Mouse (Mus musculus): ENCODE data around the gene Tnfrsf1a. TPM values are rescaled to one million over a fixed set of nuclear protein-coding genes. Genes with fewer than 3 reads are reported as not detected.

The Tnfrsf1a gene
- polyA plus RNA-seq, 1 experiment from 2014 or later = 37.9 TPM

- Histone ChIP-seq H3K27me3 (replicated peaks) (peaks cover 57% of the 10 kb centered on the region), H3K9ac (no peak overlapping the region), H3K9me3 (replicated peaks) (peaks cover 5% of the 10 kb centered on the region), H3K27ac (ENCODE audit: poor library complexity, severe bottlenecking) (no peak overlapping the region), H3K4me1 (replicated peaks) (peaks cover 36% of the 10 kb centered on the region), H3K4me3 (no peak overlapping the region), H3K36me3 (peaks cover 20% of the 10 kb centered on the region), H3K4me2 (no peak overlapping the region)
- 77% methylated on average over 5 of the region's 5 CpGs for WGBS
- no peak for ATAC-seq (ENCODE audit: insufficient number of reproducible peaks, low FRiP score)
Observed at GRCm38 (mm10) chr6:125365522-125365921, 16.4 kb downstream of the Tnfrsf1a start.

GRCm38 (mm10) chr6:125366133-125366532, 17.0 kb downstream of the Tnfrsf1a start:
- Histone ChIP-seq H3K27ac (ENCODE audit: poor library complexity, severe bottlenecking) (no peak overlapping the region), H3K4me3 (no peak overlapping the region), H3K4me1 (replicated peaks) (peaks cover 39% of the 10 kb centered on the region), H3K27me3 (replicated peaks) (peaks cover 51% of the 10 kb centered on the region), H3K36me3 (peaks cover 14% of the 10 kb centered on the region), H3K9ac (no peak overlapping the region), H3K9me3 (replicated peaks) (peaks cover 5% of the 10 kb centered on the region), H3K4me2 (no peak overlapping the region)
- no peak for ATAC-seq (ENCODE audit: insufficient number of reproducible peaks, low FRiP score)
- 68% methylated on average over 1 of the region's 1 CpGs for WGBS

- no peak overlapping the region for H3K9ac ChIP-seq
- H3K36me3 ChIP-seq = no peaks in the 10 kb centered on the region
- no peak overlapping the region for H3K4me2 ChIP-seq
- peaks cover 48% of the 10 kb centered on the region for H3K27me3 ChIP-seq (replicated peaks)
- no peak overlapping the region for H3K4me3 ChIP-seq
- no peak for ATAC-seq (ENCODE audit: insufficient number of reproducible peaks, low FRiP score)
- no peak overlapping the region for H3K27ac ChIP-seq (ENCODE audit: poor library complexity, severe bottlenecking)
- peaks cover 5% of the 10 kb centered on the region for H3K9me3 ChIP-seq (replicated peaks)
- WGBS = 63% methylated on average over 4 of the region's 4 CpGs
- H3K4me1 ChIP-seq (replicated peaks) = peaks cover 28% of the 10 kb centered on the region
Observed at GRCm38 (mm10) chr6:125367758-125368371, 18.7 kb downstream of the Tnfrsf1a start.

GRCm38 (mm10) chr6:125377042-125377441, 27.9 kb downstream of the Tnfrsf1a start:
- H3K4me3 ChIP-seq = no peak overlapping the region
- H3K27ac ChIP-seq (ENCODE audit: poor library complexity, severe bottlenecking) = no peak overlapping the region
- 50% methylated on average over 6 of the region's 6 CpGs for WGBS
- no peak for ATAC-seq (ENCODE audit: insufficient number of reproducible peaks, low FRiP score)
- H3K27me3 ChIP-seq (replicated peaks) = peaks cover 97% of the 10 kb centered on the region
- H3K36me3 ChIP-seq = no peaks in the 10 kb centered on the region
- H3K9me3 ChIP-seq (replicated peaks) = no peaks in the 10 kb centered on the region
- H3K4me2 ChIP-seq = no peak overlapping the region
- H3K4me1 ChIP-seq (replicated peaks) = peaks cover 25% of the 10 kb centered on the region
- no peak overlapping the region for H3K9ac ChIP-seq

GRCm38 (mm10) chr6:125377582-125378451, 28.7 kb downstream of the Tnfrsf1a start:
- Histone ChIP-seq H3K4me1 (replicated peaks) (peaks cover 25% of the 10 kb centered on the region), H3K27me3 (replicated peaks) (peaks cover 97% of the 10 kb centered on the region), H3K9me3 (replicated peaks) (no peaks in the 10 kb centered on the region), H3K4me2 (peak overlapping the region; percentile 5), H3K36me3 (no peaks in the 10 kb centered on the region), H3K27ac (ENCODE audit: poor library complexity, severe bottlenecking) (no peak overlapping the region), H3K4me3 (no peak overlapping the region), H3K9ac (no peak overlapping the region)
- peak; percentile 29; the same call in 1 of the 2 replicates for ATAC-seq (ENCODE audit: insufficient number of reproducible peaks, low FRiP score)
- WGBS = 35% methylated on average over 16 of the region's 16 CpGs

- Histone ChIP-seq H3K4me2 (peak overlapping the region; percentile 5; the same call in 1 of the 2 replicates), H3K27me3 (replicated peaks) (peaks cover 96% of the 10 kb centered on the region)
Observed at GRCm38 (mm10) chr6:125378621-125379020, 29.5 kb downstream of the Tnfrsf1a start.

DNA sequence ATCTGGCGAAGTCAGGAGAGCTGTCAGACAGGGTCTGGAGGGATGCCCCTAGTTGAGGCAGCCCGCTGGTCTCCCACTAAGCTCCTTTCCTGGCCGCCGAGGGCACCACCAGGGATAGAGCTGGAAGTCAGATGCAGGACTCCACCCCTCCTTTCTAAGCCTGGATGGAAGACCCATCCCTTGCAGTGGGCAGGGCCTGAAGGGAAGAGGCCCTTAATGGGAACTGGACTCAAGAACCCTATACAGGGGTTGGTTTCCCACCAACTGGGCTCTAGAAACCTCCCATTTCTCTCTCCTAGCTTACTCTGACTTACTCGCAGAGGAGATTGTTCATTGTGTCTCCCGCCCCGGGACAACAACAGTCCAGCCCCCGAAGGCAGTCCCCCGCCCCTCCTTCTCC, 30.6 kb downstream of the Tnfrsf1a start:
- ATAC-seq (ENCODE audit: insufficient number of reproducible peaks, low FRiP score) = no peak

More at GRCm38 (mm10) chr6:125378621-125379020, 29.5 kb downstream of the Tnfrsf1a start:
- ATAC-seq (ENCODE audit: insufficient number of reproducible peaks, low FRiP score) = no peak
- H3K4me1 ChIP-seq (replicated peaks) = peaks cover 25% of the 10 kb centered on the region
- no peak overlapping the region for H3K9ac ChIP-seq
- 11% methylated on average over 6 of the region's 6 CpGs for WGBS
- H3K36me3 ChIP-seq = no peaks in the 10 kb centered on the region
- H3K9me3 ChIP-seq (replicated peaks) = no peaks in the 10 kb centered on the region
- H3K4me3 ChIP-seq = no peak overlapping the region
- H3K27ac ChIP-seq (ENCODE audit: poor library complexity, severe bottlenecking) = no peak overlapping the region

DNA sequence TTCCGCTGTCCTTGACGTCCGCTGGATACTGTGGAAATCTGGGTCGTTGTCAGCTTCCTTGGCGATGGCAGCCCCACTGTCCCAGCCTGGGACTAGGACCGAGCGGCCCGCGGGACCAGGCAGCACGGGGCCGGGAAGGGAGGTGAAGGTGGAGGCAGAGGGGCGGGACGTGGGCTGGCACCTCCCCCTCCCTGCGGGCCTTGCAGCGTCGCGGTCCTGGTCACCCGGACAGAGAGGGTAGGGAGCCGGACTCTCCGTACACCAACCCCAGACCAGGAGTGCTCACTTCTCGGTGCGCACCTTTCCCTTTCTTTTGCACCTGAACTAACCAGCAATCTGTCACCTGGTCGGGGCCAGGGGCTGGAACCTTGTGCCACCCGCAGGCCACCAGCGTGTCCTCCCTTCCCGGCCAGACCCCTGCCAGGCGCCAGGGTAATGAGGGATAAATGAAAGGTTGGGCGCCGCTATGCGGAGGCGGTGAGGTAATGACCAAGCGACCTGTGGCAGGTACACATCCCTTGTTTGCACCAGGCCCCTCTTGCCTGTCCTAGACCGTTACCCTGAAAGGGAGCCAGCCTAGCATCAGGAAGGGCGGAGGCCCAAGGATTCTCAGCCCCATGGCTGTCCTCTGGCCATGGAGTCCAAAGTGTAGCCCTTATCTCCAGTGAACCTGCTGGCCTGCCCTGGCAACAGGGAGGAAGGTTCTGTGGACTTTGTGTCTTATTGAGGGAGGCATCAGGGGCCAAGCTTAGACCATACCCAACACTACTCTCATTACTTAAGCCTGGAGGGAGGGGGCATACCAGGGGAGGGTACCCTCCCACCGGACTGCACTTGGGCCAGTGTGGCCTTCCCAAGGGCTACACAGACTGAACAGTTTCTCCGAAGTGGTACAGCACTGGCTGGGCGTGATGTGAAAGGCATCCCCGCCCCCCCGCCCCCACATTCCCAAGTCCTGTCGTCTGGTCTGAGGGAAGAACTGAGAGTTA, 31.5 kb downstream of the Tnfrsf1a start, which contains the start of gene Plekhg6:
Plekhg6 (minus strand) TSS at position 422 of the 989 bp plus-strand sequence.
- Histone ChIP-seq H3K4me2 (peak within 1 kb of the TSS; percentile 68), H3K36me3 (no peaks in the 10 kb centered on the region), H3K4me1 (replicated peaks) (peaks cover 25% of the 10 kb centered on the region), H3K27ac (ENCODE audit: poor library complexity, severe bottlenecking) (no peak within 1 kb of the TSS), H3K27me3 (replicated peaks) (peaks cover 85% of the 10 kb centered on the region), H3K4me3 (peak within 1 kb of the TSS; percentile 38), H3K9me3 (replicated peaks) (no peaks in the 10 kb centered on the region), H3K9ac (0 out of 2 replicates have a peak within 1 kb of the TSS, but pooled peaks have one; percentile 9)
- peak; percentile 31; the same call in 1 of the 2 replicates for ATAC-seq (ENCODE audit: insufficient number of reproducible peaks, low FRiP score)
- WGBS = 9% methylated on average over 40 of the region's 40 CpGs

More for the DNA sequence above, 30.6 kb downstream of the Tnfrsf1a start:
- peaks cover 25% of the 10 kb centered on the region for H3K4me1 ChIP-seq (replicated peaks)
- peaks cover 94% of the 10 kb centered on the region for H3K27me3 ChIP-seq (replicated peaks)
- peak overlapping the region; percentile 38 for H3K4me3 ChIP-seq
- H3K9ac ChIP-seq = no peak overlapping the region
- WGBS = 3% methylated on average over 9 of the region's 9 CpGs
- no peaks in the 10 kb centered on the region for H3K9me3 ChIP-seq (replicated peaks)
- H3K4me2 ChIP-seq = peak overlapping the region; percentile 68
- H3K36me3 ChIP-seq = no peaks in the 10 kb centered on the region
- no peak overlapping the region for H3K27ac ChIP-seq (ENCODE audit: poor library complexity, severe bottlenecking)

DNA sequence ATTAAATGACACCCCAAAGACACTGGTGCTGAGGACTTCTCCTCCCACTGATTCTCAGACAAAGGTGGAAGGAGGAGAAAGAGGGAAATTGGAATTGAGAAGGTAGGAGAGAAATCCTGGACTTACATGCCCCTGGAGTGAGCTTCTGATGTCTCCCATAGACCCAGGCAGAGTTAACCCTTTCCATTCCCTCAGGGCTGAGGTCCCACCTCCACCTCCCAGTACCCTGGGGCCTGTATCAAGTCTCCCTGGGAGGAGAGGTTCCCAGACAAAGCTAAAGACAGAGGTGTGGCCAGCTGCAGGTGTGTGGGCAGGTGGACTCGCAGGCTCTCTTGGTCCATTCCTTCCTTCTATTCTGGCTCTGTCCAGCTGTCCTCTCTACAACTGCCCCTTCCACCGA, 32.9 kb downstream of the Tnfrsf1a start:
- peaks cover 25% of the 10 kb centered on the region for H3K4me1 ChIP-seq (replicated peaks)
- peaks cover 74% of the 10 kb centered on the region for H3K27me3 ChIP-seq (replicated peaks)
- WGBS = 68% methylated on average over 2 of the region's 2 CpGs
- H3K36me3 ChIP-seq = no peaks in the 10 kb centered on the region
- no peak for ATAC-seq (ENCODE audit: insufficient number of reproducible peaks, low FRiP score)
- H3K4me2 ChIP-seq = no peak overlapping the region
- no peak overlapping the region for H3K27ac ChIP-seq (ENCODE audit: poor library complexity, severe bottlenecking)
- no peak overlapping the region for H3K9ac ChIP-seq
- H3K4me3 ChIP-seq = no peak overlapping the region
- no peaks in the 10 kb centered on the region for H3K9me3 ChIP-seq (replicated peaks)

GRCm38 (mm10) chr6:125385066-125385974, 36.2 kb downstream of the Tnfrsf1a start:
- Histone ChIP-seq H3K4me1 (replicated peaks) (peaks cover 8% of the 10 kb centered on the region), H3K9me3 (replicated peaks) (no peaks in the 10 kb centered on the region), H3K27me3 (replicated peaks) (peaks cover 41% of the 10 kb centered on the region), H3K27ac (ENCODE audit: poor library complexity, severe bottlenecking) (no peak overlapping the region), H3K9ac (no peak overlapping the region), H3K4me3 (no peak overlapping the region), H3K36me3 (no peaks in the 10 kb centered on the region), H3K4me2 (no peak overlapping the region)
- no peak for ATAC-seq (ENCODE audit: insufficient number of reproducible peaks, low FRiP score)
- WGBS = 66% methylated on average over 11 of the region's 11 CpGs

Measured in heart, embryonic 12.5 days (tissue).